Mouse (Mus musculus): ENCODE data around the gene Cbln1. TPM values are rescaled to one million over a fixed set of nuclear protein-coding genes. Genes with fewer than 3 reads are reported as not detected.

Cbln1 gene
- not detected for polyA plus RNA-seq (2017; shearing (Covaris generic))

DNA sequence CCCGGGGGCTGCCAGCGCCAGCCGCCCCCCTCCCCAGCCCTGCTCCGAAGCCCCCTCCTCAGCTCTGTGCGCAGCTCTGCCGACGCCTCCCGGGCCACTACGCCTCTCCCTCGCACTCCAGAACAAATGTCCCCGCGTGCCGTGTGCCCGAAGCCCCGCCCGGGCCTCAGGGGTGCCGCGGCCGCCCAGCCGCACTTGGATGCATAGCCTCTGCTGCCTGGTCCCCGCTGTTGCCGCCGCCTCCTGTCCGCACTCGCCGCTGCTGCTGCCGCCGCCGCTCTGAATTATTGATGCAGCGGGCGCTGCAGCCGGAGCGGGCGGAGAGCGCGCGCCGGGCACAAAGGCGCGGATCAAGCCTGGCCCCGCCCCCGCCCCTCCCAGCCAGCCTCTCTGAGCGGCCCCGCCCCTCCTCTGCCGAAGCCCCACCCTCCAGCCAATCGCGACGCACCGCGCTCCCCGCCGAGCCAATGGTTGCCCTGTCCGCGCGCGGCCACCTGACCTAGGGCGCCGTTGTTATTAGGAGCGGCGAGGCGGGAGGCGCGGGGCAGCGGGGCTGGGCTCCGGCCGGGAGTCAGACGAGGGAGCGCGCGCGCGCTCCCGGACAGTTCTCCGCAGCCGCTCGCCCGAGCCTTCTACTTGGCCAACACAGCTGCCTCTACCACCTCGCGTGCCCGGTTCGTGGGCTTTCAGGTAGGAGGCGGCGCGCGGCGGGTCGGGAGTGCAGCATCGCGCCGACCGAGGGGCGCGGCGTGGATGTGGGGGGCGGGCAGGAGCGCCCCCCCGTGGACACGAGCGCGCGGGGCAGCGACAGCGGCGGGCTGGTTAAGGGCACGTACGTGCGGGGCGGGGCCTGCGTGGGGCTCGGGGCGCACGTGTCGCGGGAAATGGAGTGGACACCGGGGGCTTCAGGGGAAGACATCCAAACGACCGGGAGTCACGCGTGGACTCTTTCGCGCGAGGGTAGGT, at the start of gene Cbln1:
Gene Cbln1, minus strand, starts transcription at position 339 of the 966 bp plus-strand sequence.
- ATAC-seq = no peak

DNA sequence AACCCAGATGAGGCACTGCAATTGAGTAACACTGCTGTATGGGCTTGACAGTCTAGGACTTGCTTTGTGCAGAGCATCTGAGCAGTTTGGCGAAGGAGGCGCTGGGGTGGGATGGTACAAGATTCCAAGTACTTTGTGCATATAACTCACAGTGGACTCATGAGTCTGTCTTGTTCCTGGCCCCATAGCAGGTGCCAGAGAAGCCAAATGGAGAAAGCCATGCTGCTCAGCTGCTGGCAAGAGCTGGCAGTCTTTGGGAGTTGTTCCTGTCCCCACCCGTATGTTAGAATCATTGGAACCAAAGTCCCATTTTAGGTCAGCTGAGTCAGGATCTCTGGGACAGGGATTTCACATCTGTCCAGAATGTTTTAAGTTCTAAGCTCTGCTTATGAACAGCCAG, 44.7 kb upstream of the Cbln1 start:
- no peak for ATAC-seq

DNA sequence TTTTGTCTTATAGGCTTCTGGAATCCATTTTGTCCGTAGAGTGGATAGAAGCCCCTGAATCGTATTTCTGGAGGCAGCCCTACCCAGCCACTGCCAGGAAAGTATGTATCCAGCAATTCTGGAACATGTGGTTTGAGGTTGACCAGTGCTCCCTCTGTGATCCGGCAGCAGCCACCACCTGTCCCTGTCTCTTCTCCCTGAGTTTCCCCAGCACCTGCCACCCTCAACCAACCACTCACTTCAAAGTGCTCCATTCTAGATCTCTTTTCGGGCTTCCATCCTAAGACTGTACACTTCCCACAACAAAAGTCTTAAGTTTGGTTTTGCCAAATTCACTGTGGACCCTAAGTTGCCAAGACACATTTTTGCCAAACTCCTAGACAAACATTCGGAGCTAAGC, 41.4 kb upstream of the Cbln1 start:
- ATAC-seq = no peak

DNA sequence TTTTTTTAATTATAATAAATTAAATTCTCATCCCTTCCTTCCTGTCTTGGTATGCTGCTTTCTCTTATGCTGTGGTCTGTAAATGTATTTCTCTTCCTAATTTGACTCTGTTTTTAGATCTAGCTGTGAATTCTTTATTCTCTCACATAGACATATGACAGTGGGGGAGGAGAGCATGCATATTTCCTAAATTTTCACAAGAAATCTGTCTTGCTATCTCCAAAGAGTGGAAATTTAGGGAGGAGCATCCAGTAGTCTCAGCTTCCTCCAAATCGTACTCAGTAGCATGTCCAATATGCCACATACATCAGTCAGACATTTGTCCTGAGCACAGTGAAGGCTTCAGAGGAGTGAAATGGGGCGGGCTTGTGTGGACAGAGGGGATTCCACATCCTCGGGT, 40.9 kb upstream of the Cbln1 start:
- ATAC-seq = no peak

DNA sequence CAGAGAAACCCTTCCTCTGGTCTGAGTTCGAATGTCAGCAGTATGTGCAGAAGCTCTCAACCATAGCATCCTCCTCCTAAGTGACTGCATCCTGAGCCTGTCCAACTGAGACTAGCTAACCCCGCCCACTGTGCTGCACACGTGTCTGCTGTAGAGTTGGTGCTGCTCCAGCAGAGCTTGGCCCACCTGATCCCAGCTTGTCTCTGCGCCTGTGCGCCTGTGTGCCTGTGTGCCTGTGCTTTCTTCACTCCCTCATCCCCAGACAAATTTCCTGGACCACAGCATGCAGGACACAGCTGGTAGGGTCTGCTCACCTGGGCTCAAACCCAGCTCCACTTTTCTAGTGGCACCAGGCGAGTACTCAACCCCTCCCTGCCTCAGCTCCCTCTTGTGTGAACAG, 40.2 kb upstream of the Cbln1 start:
- no peak for ATAC-seq

DNA sequence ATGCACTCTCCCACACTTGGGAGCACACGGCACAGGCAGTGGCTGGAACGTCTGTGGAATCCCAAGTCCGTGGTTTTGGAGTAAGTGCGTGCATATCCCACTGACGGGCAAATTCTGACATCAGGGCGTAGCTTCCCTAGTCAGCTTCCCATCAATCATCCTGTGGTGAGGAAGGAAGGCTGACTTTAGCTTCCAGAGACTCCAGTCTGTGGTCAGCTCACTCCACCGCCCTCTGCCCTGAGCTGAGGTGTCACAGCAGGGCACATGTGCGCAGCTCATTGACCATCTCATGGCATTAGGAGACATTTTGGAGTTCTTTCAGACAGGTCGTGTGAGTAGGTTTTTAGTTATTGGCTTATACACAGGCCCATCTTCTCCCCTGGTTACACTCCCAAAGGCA, 34.6 kb upstream of the Cbln1 start:
- no peak for ATAC-seq

DNA sequence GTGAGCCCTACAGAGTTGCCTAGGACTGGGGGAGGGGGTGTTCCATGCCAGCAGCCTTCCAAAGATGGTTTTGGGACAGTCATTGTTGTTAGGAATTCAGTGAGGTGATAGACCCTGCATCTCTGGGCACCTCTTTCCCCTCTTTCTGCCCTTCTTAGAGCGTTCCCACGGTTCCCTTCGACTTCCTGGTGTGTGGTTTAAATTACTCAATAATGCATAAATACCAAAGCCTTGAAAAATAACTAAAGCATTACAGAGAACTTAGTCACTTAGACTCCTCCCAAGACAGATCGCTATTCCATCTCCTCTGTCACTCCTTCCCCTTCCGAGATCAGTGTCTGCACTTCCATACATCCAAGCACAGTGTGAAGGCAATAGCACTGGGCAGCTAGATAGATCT, 32.0 kb upstream of the Cbln1 start:
- ATAC-seq = no peak

DNA sequence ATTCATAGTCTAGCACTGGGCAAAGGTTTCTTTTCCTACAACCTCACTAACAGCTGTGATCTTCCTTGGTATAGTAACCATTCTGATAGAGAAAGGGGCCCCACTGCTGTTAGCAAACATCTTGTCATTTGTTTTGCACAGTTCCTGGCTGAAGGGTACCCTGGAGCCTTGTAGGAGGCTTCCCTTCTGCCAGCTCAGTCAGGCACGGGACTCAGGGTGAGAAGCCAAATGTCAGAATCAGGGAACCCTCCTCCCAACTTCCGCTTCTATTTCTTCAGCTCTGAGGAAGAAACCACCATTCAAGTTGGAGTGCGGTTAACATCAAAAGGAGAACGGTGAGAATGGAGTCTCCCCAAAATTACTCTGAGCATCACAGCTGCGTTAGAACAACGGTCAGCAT, 30.3 kb upstream of the Cbln1 start:
- ATAC-seq = no peak

DNA sequence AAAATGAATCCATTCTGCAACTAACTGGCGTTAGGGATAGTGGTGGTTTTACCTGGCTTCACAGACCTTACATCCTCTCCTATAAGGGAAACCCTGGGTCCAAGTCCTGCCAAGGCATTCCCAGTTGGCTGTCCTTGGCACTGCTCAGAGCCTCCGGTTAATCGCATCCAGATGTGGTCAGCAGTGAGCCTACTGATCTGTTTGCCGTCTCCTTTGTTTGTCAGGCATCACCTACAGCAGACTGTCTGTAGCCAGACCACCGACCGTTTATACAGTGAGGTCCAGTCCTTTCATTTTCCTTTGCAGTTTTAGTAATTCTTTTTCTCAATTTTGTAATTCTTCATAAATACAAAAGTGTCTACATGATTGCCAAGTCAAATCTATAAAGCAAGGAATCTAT, 25.2 kb upstream of the Cbln1 start:
- ATAC-seq = no peak

DNA sequence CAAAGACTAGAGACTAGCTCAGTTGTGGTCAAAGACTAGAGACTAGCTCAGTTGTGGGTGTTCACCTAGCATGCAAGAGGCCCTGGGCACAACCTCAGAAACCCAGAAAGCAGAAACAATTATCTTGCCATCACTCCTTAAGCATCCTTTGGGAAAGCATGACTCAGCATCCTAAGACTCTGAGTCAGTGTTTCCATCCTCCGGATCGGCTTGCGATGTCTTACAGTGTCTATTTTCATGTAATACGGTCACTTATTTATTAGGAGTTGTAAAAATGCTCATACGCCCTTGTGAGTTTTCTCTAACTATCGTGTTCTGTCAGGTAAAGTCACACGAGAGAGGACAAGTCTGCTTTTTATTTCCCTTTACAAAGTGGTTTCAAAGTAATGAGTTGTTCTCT, 24.1 kb upstream of the Cbln1 start:
- no peak for ATAC-seq

DNA sequence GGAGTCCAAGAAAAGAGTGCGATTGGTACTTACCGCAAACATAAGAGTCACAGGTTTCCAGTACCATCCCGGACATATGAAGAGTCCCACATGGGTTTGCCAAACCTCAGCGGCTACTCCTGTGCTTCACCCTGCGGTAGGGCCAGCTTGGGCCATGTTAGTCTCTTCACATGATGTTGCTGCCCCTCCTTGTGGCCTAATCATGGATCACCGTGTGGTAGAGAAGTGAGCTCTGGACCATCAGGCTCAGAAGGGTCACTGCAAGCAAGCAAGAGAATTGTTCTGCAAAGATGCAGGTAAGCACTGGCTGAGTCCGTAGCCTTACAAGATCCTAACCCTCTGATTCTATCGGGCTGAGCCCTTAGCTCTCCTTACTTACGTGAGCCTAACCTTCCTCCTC, 22.5 kb upstream of the Cbln1 start:
- no peak for ATAC-seq

DNA sequence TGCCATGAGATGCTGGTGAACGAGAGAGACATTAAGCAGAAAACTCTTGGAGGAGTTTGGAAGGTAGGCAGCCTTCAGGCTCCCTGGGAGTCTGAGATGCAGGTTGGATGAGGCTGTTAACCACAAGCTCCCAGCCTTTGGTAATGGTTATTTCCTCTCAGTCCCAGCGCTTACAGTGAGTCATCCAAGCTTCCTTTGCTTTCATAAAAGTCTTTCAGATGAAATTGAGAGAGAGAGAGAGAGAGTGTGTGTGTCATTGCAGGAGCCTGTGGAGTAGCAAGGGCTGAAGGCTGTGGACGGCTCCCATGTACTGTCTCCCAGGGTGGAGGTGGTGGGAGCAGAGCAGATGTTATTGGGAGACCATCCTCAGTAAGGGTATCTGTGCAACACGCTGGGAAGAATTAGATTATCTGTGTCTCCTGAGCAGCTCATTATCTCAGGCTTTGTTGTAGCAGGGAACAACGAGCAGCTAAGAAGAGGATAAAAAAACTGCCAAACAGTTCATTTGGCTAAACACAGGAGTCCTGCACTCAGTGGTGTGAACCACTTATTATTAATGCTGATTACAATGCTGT, 17.5 kb upstream of the Cbln1 start:
- ATAC-seq = no peak

DNA sequence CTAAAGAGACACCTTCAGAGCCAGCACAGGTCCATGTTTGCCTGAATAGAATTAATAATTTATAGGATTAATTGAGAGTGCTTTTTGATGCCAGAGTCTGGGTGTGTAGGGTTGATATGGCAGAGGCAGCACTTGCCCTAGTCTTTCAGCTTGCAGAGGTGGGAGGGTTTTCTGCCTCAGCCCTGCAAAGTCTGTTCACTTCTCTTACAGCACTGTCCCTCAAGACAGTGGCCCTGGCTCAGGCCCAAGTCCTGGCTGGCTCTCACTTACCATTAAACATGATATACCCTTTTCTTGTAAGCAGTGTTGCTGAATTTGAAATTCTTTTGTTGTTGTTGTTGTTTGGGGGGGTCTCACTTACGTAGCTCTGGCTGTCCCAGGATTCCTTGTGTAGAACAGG, 9.0 kb upstream of the Cbln1 start:
- no peak for ATAC-seq

DNA sequence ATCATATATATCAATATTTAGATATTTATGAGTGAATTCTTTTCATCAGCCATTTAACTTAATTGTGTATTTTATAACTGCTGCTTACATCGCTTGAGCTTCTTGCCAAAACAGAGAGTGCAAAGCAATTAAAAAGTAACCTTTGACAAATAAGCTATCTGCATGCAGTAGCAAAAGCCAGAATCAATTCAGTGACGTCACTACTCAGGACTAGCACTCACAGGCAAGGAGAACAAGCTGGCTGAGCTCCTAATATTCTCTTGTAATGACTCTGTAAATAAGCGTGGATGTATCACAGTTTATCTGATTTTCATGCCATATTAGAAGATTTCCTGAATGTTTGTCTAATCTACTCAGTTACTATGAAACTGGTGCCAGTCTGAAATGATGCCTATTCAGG, 5.8 kb upstream of the Cbln1 start:
- ATAC-seq = no peak

DNA sequence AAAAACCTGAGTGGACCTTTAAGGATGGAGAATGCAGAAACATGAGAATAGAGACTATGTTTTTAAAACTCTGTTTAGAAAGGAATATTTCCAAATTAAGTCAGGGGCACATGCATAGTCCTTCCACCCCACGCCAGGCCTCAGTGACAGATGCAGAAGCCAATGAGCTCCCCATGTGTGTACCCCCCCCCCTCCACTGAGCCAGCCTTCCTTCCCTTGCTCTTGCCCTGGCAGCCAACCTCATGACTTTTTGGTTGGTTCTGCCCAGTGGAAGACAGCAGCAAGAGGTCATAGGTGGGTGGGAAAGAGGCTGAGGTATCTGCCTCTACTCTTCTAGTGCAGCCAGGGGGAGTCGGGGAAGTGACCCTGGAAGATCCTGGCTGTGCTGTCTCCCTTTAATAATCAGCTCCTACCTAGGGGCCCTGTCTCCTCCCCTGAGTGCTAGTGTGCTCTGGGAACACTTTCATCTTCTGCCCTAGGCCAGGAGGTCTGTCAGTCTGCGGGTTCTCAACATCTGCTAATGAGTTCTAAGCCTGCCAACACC, 4.8 kb upstream of the Cbln1 start:
- no peak for ATAC-seq

DNA sequence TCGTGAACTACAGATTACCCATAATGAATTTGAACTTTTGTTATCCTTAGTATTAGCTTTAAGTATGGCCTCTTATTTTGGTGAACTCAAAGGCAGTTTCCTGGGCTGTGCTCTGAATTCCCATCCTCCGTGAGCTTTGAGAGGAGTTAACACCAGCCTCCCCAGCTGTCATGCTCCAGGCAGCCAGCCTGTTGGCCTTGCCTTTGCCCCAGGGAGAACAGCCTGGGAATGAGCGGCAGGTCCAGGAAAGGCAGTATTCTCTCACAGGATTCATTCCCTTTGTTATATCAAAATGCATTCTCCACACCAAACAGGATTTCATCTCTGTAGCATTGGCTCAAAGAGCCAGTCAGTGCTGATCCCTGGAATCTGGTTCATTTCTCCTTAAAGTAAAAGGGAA, 3.1 kb upstream of the Cbln1 start:
- no peak for ATAC-seq

DNA sequence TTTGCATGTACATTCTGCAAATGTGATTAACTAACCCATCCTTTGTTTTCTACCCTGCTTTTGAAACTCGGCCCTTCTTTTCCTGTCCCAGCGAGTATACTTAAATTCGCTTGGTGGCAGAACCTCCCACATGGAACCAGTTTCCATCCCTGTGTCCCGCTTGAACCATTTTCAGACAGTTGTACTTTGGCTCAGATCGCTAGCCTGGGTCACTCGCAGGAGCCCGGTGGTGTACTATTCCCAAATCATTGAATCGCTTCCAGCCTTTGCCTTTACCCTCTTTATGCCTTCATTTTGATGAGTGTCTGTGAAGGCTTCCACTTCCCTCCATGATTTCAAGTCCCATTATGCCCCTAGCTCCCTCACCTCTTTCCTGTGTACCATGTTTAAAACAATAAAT, 2.0 kb upstream of the Cbln1 start:
- ATAC-seq = no peak

DNA sequence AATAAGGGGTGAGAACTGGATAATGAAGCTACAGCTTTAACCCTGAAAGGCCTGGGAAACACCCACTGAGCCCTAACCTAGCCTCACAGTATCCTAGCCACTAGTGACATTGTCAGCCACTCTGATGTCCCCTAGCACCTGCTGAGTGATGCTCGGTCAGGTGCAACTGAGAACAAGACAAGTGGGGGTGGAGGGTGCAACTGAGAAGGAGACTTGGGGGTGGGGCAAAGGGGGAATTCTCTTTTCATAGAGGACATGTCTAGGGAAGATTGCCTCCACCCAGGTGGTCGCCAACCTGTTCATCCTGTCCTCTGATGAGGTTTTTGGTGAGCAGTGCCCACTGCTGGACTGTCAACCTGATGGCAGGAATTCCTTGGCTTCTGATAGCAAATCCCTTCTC, 1.5 kb upstream of the Cbln1 start:
- ATAC-seq = no peak

DNA sequence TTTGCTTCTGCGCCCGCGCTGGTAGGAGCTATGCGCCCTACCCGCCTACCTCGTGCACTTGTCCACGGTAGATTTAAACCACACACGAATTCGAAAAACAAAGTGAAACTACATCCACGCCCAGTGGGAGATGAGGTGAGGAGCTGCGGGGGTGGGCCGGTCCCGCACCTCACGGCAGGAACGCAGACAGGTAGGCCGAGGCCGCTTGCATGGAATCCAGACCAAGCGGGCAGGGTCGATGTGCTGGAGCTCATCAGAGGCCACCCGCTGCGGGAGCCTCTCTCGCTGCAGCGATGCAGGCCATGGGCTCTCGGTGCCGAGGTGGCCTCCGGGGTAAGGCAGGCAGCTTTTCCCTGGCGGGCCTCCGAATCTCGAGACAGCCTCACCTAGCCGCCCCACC, 905 bp upstream of the Cbln1 start:
- no peak for ATAC-seq

DNA sequence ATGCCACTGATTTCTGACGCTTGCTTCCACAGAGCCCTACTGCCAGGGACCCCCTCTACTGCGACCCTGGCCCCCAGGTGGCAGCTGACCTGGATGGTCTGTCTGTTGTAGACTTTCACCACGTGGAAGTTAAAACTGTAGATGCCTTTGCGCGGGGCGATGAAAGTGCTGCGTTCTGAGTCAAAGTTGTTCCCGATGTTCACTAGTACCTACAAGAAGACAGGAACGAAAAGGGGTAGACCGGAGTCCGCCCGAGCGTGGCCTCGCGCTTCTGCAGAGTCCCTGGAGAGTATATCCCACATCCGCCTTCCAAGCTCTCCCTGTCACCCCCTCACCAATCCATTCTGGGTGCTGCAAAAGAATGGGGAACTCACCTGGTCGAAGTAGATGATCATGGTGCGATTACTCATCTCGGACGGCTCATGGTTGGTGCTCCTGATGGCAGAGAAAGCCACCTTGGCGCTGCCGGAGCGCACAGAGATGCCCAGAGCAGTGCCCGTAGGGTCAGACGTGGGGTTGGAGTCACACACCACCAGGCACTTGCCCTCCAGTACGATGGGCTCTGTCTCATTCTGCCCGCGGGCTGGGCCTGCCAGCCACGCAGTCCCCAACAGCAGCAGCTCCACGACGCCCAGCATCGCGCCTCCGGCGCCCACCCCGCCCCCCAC, 672 bp downstream of the Cbln1 start:
- ATAC-seq = no peak

DNA sequence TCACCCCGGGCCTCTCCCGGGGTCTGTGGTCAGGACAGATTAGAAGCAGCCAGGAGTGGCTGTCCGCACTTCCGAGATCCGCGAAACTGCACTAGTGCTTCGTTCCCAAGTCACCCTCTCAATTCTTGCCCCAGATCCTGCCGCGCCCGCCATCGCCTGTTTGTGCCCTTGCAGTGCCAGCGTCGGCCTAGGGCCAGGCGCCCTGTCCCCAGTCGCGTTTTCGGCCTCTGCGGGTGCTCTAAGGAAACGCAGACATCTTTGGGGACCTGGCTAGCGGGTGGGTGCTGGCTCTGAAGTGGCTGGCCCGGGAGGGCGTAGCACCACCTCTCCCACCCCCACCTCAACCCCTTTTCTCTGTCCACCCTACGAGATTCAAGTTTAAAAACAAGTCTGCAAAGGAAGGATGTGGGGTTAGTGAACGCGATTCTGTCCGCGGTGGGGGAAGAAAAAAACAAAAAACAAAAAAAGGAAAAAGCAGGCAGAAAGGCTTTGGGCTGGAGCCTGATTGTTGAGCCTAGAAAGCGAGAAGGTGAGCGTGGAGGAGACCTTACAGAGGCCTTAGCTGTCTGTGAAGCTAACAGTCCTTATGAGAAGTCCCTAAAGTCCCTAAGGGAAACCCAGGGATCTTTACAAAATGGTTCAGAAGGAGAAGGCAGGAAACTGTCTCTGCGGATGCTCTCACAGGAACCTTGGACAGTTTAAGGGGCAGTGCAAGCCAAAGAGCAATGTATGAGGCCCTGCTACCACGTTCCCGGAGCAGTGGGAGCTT, 1.4 kb downstream of the Cbln1 start:
- no peak for ATAC-seq

DNA sequence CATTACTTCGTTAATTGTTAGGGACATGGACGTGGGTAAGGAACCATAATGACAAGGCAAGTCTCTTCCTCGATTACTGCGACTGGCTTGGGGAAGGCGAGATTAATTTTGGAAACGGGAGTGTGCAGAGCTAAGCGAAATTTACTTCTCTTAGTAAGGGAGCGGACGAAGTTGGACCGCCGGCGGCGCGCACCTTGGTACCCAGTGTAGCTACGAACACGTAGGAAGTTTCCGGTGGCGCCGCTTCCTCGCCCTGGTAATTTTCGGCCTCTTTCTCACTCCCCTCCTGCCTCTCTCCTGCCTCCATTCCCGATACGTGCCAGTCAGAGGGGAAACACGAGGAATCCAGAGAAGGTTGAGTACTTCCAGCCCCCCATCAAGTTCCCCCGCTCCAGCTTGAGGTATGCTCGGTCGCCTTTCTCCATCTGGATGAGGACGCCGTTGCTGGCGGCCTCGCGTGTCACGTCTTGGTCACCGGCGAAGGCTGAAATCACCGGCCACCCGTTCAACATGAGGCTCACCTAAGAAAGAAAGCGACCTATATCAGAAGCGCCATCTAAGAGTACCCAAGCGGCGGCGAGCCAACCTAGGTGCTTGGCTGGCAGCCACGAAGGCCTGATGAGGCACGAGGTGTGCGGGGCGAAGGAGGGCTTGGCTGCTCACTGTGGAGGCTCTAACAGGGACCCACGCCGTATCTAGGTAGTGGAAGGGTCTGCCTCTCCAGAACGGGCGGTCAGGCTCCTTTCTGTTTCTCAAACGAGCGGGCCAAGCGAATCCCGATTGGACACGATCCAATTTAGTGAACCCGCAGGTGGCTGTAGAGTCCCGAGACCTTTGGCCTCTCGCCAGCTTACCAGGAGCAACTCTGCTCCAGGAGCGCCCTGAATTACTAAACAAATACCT, 2.2 kb downstream of the Cbln1 start:
- ATAC-seq = no peak

Measured in inflammation-experienced regulatory T-cells, adult 6 months (primary cell).